Mouse (Mus musculus): ENCODE data around the gene Entpd5.

Gene Entpd5

GRCm38 (mm10) chr12:84336963-84337625 lies 71.7 kb downstream of the Entpd5 start:
- DNase-seq (ENCODE audit: low read depth, low spot score) = no peak

GRCm38 (mm10) chr12:84327111-84327512 lies 81.7 kb downstream of the Entpd5 start:
- no peak for DNase-seq (ENCODE audit: low read depth, low spot score)
